Mouse (Mus musculus) lung, postnatal 0 days (tissue): ENCODE measurements around the gene Tcp11.

Experiments
- CTCF ChIP-seq: IDR thresholded peaks from 2 replicates; pipeline ENCODE4 v1.5.1; 2016; ENCODE audit warnings: antibody characterized with exemption, mild to moderate bottlenecking
- EP300 ChIP-seq: IDR thresholded peaks from 2 replicates; pipeline ENCODE4 v1.6.1; 2016; ENCODE audit warnings: antibody characterized with exemption, mild to moderate bottlenecking, control low read depth

DNA sequence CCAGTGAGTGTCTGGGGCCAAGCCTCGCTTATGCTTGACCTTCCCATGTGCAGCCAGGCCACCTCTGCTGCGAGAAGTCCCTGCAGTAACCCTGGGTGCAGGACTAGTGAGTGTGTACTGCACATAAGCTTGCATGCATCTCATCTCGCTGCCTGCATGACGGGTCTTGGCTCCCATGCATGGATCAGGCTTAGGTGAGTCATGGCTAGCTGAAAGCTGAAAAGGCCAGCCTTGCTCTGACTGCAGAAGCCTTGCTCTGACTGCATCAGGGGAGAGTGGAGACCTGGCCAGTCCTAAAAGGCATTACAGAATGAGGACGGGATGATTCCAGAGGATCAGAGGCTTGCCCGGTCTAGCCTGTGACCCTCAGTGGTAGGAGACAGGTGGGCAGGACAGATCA, 53.2 kb downstream of the Tcp11 start:
- TF ChIP-seq CTCF: no peak
- TF ChIP-seq EP300: no peak
